Mouse (Mus musculus) spleen, adult 2 months (tissue): ENCODE results near the gene Mrps23. TPM values are rescaled to one million over a fixed set of nuclear protein-coding genes. Genes with fewer than 3 reads are reported as not detected.
"Not testable (repeated sequence)": the region's sequence is repeated elsewhere in the genome, so short reads cannot be mapped to it uniquely, and the experiment has no call there.

ENCODE experiments used
- DNase-seq, 2 experiments: peaks; one replicate each; pipeline versions ENCODE4 v3.0.0 to v3.0.0-alpha.2; 2012 to 2021; ENCODE audit warnings: low spot score in 2 of 2, low read depth in 1 of 2
- H3K27ac ChIP-seq: fragments of 200-500 bp; 2 replicates; pipeline ENCODE4 v1.5.1; 2012; ENCODE audit warnings: low read length, inconsistent platforms; ENCODE audit not compliant: insufficient read depth
- H3K27me3 ChIP-seq: fragments of 200-500 bp; 2 replicates; pipeline ENCODE4 v1.6.1; 2012; ENCODE audit warnings: mild to moderate bottlenecking, moderate library complexity, low read length, inconsistent platforms; ENCODE audit not compliant: control insufficient read depth, insufficient read depth
- H3K36me3 ChIP-seq: fragments of 200-500 bp; 2 replicates; pipeline ENCODE4 v1.6.1; 2012; ENCODE audit warnings: mild to moderate bottlenecking, low read length, inconsistent platforms; ENCODE audit not compliant: control insufficient read depth, insufficient read depth
- H3K4me1 ChIP-seq: fragments of 200-500 bp; 2 replicates; pipeline ENCODE4 v1.6.1; 2011; ENCODE audit warnings: inconsistent platforms; ENCODE audit not compliant: control insufficient read depth, insufficient read depth, insufficient read length
- H3K4me3 ChIP-seq: fragments of 200-500 bp; 2 replicates; pipeline ENCODE4 v1.5.1; 2011; ENCODE audit warnings: mild to moderate bottlenecking, inconsistent platforms; ENCODE audit not compliant: insufficient read depth, insufficient read length; ENCODE audit errors: extremely low read depth
- CTCF ChIP-seq: fragments of 200-500 bp; IDR thresholded peaks from 2 replicates; pipeline ENCODE4 v1.5.1; 2011; ENCODE audit warnings: mild to moderate bottlenecking, inconsistent platforms; ENCODE audit not compliant: insufficient read depth, insufficient read length, insufficient replicate concordance; ENCODE audit errors: extremely low read depth
- POLR2A ChIP-seq: fragments of 200-500 bp; IDR thresholded peaks from 2 replicates; pipeline ENCODE4 v1.6.1; 2011; ENCODE audit warnings: low read depth, low read length, inconsistent platforms
- WGBS: fragments of 180-500 bp; shearing (Covaris S2); methylation state at CpG from one replicate; pipeline ENCODE4 v1.1.7; 2018; 5-methylcytosine and 5-hydroxymethylcytosine counted together
- polyA plus RNA-seq: library from polyadenylated mRNA; depleted of rRNA; stranded (reverse); fragments of >200 nt; gene quantifications from 2 replicates; pipeline ENCODE4 v1.2.3, GENCODE M21; 2012

Mrps23 gene
- polyA plus RNA-seq, 1 experiment: 30.0 TPM

DNA sequence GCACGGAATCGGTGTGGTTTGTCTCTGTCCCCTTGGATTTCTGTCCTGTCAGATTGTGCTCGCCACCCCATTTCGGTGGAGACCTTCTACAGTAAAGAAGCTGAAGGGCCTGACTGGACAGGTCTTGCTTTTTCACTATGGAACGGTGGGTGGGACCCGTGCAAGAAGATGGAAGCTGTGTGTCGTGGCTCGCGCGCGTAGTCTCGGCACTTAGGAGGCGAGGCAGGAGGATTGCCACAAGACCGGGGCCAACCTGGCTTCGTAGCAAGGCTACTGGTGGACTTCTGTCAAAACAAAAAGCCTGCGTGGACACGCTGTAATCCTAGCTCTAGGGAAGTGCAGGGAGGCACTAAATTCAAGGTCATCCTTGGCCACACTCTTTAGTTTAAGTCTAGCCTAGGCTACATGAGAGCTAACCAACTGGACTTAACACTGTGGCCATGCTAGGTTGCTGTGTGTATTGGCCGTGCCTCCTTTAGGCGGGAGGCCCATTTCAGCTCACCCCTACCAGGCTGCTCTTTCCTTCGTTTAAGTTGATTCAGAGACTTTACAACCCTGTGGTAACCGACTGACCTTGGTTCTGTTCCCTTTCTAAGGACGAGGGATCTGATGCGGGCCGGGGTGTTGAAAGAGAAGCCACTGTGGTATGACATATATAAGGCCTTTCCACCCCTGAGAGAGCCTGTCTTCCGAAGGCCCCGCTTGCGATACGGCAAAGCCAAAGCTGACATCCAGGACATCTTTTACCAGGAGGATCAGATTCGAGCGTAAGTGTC, 593 bp downstream of the Mrps23 start:
- Histone ChIP-seq H3K4me1 (peaks cover 5% of the 10 kb centered on the region; the same call in 1 of the 2 replicates), H3K4me3 (peak overlapping the region; percentile 87), H3K36me3 (peaks cover 7% of the 10 kb centered on the region), H3K27me3 (no peaks in the 10 kb centered on the region), H3K27ac (peak overlapping the region; percentile 54)
- TF ChIP-seq POLR2A (no peak), CTCF (no peak)
- DNase-seq: no peak
- 28% methylated on average over 30 of the region's 30 CpGs for WGBS

DNA sequence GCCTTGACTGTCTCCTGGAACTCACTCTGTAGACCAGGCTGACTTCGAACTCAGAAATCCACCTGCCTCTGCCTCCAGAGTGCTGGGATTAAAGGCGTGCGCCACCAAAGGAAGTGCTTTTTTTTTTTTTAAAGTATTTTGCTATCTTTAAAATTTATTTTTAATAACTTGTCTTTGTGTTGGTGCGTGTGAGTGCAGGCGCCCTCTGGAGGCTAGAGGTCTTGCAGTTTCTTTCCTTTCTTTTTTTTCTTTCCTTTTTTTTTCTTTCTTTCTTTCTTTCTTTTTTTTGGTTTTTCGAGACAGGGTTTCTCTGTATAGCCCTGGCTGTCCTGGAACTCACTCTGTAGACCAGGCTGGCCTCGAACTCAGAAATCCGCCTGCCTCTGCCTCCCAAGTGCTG, 2.4 kb downstream of the Mrps23 start:
- not testable (repeated sequence) for DNase-seq, H3K27ac ChIP-seq, H3K4me3 ChIP-seq, H3K4me1 ChIP-seq, H3K27me3 ChIP-seq
- H3K36me3 ChIP-seq: peaks cover 23% of the 10 kb centered on the region
- WGBS: 68% methylated on average over 8 of the region's 8 CpGs

DNA sequence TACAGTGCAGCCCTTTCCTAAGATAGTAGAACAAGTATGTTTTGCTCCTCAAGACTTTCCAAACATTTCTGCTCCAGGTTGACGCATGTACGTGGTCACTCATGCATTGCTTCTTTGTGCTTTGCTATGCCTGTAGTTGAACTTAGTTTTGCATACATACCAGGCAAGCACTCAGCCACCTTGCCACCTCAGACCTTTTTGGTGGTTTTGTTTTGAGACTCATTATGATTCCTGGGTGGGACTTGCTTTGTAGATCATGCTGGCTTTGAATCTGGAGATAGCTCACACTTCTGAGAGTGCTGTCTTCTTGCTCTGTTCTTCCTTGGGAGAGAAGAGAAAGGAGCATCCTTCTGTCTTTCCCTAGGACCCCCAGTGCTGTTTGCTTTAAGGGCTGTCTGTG, 3.5 kb downstream of the Mrps23 start:
- no peak overlapping the region for H3K27ac ChIP-seq
- TF ChIP-seq CTCF (no peak), POLR2A (no peak)
- DNase-seq: no peak
- H3K4me1 ChIP-seq: peaks cover 5% of the 10 kb centered on the region; the same call in 1 of the 2 replicates
- H3K27me3 ChIP-seq: no peaks in the 10 kb centered on the region
- 86% methylated on average over 2 of the region's 2 CpGs for WGBS
- H3K4me3 ChIP-seq: no peak overlapping the region
- H3K36me3 ChIP-seq: peaks cover 25% of the 10 kb centered on the region

DNA sequence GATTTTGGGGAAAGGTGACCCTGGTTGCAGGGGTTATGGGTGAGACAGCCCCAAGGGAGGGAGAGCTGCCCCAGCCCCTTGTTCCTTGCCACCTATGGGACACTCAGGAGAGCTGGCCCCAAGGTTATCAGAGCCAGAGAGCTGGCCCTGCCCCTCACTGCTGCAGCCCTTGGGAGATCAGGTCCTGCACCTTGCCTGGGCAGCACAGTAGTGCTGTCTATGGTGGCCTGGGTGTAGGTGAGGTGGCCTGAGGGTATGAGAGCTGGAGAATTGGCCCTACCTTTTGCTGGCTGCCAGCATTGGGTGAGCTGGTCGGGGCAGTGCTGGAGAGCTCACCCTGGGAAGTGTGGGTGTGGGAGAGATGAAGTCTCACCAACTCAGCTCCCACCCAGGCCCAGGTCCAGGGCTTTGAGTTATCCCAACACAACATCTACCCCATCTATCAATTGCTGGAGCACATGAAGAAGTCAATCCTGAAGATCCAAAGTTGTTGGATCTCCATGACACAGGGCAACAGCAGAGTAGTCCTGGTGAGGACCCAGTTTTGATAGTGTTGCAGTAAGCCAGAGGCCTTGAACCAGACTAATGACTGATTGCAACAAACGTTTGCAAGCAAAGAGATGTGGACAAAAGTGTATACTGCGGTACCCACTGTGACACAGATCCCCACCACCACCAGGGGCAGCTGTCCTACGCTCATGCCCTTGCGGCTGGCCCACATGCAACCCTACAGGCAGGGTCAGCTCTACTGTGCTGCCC, 7.8 kb downstream of the Mrps23 start:
- DNase-seq: no peak
- 90% methylated on average over 5 of the region's 5 CpGs for WGBS
- Histone ChIP-seq H3K4me1 (peaks cover 3% of the 10 kb centered on the region; the same call in 1 of the 2 replicates), H3K27ac (no peak overlapping the region), H3K27me3 (no peaks in the 10 kb centered on the region), H3K4me3 (no peak overlapping the region), H3K36me3 (peaks cover 25% of the 10 kb centered on the region)
- TF ChIP-seq POLR2A (no peak), CTCF (no peak)

DNA sequence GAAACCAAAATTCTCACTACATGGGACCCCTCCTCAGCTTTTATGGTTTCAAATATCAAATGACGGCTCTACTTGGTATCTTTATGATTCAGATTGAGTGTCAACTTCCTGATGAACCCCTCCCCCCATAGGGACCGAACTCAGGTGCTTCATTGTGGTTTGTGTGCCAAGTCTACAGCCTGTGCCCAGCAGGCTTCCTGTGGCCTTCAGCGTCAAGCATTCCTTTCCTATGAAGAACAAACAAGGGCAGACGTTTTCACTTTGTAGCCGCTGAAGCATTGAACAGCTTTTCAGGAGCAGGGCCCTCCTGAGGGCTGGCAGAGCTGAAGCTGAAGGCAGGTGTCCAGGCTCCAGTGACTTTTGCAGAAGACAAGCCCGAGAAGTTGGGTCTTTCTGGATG, 9.6 kb downstream of the Mrps23 start:
- Histone ChIP-seq H3K4me1 (peaks cover 3% of the 10 kb centered on the region; the same call in 1 of the 2 replicates), H3K27ac (no peak overlapping the region), H3K4me3 (no peak overlapping the region), H3K27me3 (no peaks in the 10 kb centered on the region), H3K36me3 (peaks cover 21% of the 10 kb centered on the region)
- no peak for TF ChIP-seq CTCF
- no peak for DNase-seq
- WGBS: 11% methylated on average over 6 of the region's 6 CpGs

DNA sequence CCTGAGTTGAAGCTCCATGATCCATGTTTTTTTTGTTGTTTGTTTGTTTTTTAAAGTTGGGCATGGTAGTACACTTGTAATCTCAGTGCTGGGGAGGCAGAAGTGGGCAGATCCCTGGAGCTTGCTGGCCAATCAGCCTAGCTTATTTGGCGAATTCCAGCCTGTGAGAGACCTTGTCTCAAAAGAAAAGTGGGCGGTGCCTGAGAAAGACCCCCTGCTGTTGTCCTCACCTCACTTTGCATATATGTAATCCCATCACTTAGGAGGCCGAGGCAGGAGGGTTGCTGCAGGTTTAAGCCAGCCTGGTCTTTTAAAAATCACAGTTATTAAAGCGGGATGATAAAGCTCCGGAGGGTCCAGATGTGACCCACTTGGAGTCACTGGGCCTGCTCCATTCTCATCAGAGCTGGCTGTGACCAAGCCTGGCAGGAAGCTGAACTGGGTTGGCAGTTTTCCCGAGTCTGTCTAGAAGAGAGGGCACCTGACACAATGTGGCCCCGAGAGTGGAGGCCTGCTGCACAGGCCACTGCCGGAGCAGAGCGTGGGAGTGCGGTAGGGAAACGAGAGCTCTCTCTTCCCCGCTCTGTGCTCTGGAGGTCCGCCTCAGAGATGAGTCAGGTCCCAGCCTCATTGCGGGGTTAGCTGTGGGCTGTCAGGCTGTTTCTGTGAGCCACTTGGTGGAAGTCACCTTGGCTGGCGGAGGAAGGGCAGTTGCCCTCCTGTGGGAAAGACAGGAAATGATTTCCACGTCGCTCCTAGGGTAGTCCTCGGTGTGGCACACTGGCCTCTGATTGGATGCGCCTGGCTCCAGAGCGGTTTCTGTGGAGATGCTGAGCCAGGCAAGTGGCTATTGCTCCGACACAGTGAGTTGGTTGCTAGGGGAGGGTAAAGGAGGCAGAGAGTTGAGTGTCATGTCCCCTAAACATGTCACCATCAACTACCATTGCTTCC, 11.0 kb downstream of the Mrps23 start:
- no peak for DNase-seq
- WGBS: 55% methylated on average over 21 of the region's 21 CpGs
- H3K4me3 ChIP-seq: no peak overlapping the region
- no peaks in the 10 kb centered on the region for H3K27me3 ChIP-seq
- H3K36me3 ChIP-seq: peaks cover 15% of the 10 kb centered on the region
- no peak for TF ChIP-seq POLR2A
- TF ChIP-seq CTCF: no peak
- H3K4me1 ChIP-seq: peaks cover 3% of the 10 kb centered on the region; the same call in 1 of the 2 replicates
- H3K27ac ChIP-seq: no peak overlapping the region

DNA sequence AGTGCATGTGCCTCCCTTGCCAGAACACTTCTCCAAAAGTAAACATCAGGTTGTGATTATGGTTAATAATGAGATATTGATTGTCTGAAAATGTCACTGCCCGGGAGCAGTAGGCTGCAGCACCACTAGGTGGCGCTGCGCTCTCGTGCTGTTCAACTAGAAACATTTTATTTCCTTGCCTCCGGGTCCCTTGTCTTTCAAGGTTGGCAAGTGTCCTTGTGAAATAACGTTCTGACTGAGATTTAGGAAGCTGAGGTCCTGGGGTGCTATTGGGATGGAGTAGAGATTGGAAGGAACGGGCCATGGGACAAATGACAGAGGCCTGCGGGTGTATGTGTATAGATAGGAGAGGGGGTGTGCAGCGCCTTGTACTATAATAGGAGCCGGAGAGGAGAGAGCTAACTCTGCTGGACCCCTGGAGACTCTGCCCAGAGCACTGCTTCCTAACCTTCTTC, 12.1 kb downstream of the Mrps23 start:
- Histone ChIP-seq H3K4me1 (peaks cover 3% of the 10 kb centered on the region; the same call in 1 of the 2 replicates), H3K27ac (no peak overlapping the region), H3K4me3 (no peak overlapping the region), H3K27me3 (no peaks in the 10 kb centered on the region), H3K36me3 (peaks cover 5% of the 10 kb centered on the region)
- WGBS: 28% methylated on average over 10 of the region's 10 CpGs
- DNase-seq: peak; percentile 30 to 44
- no peak for TF ChIP-seq POLR2A
- TF ChIP-seq CTCF: peak; percentile 83; the same call in 1 of the 2 replicates
